Mouse (Mus musculus): ENCODE data around the gene Glipr2.

Glipr2 gene

GRCm38 (mm10) chr4:44004623-44005409 is 47.6 kb downstream of the Glipr2 start:
- no peak for DNase-seq (ENCODE audit: low read depth)

- peak; percentile 56 for DNase-seq (ENCODE audit: low read depth)
Measured at GRCm38 (mm10) chr4:44010176-44010575, 53.0 kb downstream of the Glipr2 start.

- DNase-seq (ENCODE audit: low read depth): no peak
Measured at GRCm38 (mm10) chr4:44010893-44011292, 53.7 kb downstream of the Glipr2 start.

- peak; percentile 8 for DNase-seq (ENCODE audit: low read depth)
Measured at GRCm38 (mm10) chr4:44011799-44012198, 54.6 kb downstream of the Glipr2 start.

- DNase-seq (ENCODE audit: low read depth): peak; percentile 94
Measured at GRCm38 (mm10) chr4:44012376-44013367, 55.5 kb downstream of the Glipr2 start.

- DNase-seq (ENCODE audit: low read depth): peak; percentile 36
Measured at GRCm38 (mm10) chr4:44013391-44014070, 56.3 kb downstream of the Glipr2 start.

GRCm38 (mm10) chr4:44016071-44016470 is 58.9 kb downstream of the Glipr2 start:
- no peak for DNase-seq (ENCODE audit: low read depth)

- DNase-seq (ENCODE audit: low read depth): peak; percentile 8
Measured at GRCm38 (mm10) chr4:44016791-44017190, 59.6 kb downstream of the Glipr2 start.

- no peak for DNase-seq (ENCODE audit: low read depth)
Measured at GRCm38 (mm10) chr4:44022323-44022722, 65.1 kb downstream of the Glipr2 start.

- DNase-seq (ENCODE audit: low read depth): no peak
Measured at GRCm38 (mm10) chr4:44022766-44023165, 65.6 kb downstream of the Glipr2 start.

GRCm38 (mm10) chr4:44023681-44024080 is 66.5 kb downstream of the Glipr2 start:
- DNase-seq (ENCODE audit: low read depth): no peak

GRCm38 (mm10) chr4:44024241-44024640 is 67.0 kb downstream of the Glipr2 start:
- no peak for DNase-seq (ENCODE audit: low read depth)

- DNase-seq (ENCODE audit: low read depth): no peak
Measured at GRCm38 (mm10) chr4:44025570-44025969, 68.4 kb downstream of the Glipr2 start.
